Mouse (Mus musculus) layer of hippocampus, adult 11-12 months (tissue): ENCODE measurements around the gene Hoxc10.

Experiments
- DNase-seq: peaks from one replicate; pipeline ENCODE4 v3.0.0; 2022; ENCODE audit warnings: low spot score

The Hoxc10 gene

GRCm38 (mm10) chr15:103011928-103012486 lies 45.4 kb downstream of the Hoxc10 start:
- no peak for DNase-seq

DNA sequence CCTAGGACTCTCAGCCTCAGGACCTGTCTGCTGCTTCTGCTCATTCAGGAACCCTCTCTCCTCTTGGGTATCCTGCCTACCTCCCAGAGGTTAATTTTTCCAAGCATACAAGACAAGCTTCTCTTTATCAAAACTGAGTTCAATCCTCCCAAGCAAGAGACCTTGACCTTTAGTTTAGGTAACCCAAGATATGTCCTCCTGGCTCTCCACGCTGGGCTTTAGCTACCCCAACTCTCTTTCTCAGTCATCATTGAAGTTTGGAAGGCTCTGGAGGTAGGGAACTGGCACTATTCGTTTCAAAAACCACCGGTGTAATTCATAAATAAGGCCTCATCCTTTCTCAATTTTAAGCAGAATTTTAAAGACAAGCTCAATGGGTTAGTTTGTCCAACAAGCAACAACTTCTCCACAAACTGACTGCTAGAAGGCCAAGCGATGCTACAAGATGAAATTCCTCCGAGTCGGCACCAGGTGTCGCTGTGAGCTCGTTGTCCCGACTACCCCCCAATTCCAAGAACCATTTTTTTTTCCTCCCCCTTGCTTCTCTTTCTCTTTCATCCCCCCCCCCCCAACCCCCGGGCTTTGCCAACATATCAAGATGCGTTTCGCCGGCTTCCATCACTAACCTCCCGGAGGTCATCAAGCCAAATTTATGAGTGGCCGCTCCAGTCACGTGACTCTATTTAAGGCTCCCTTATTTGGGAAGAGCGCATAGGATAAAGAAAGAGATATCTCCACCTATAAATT lies 46.8 kb downstream of the Hoxc10 start:
- no peak for DNase-seq

GRCm38 (mm10) chr15:103014166-103015008 lies 47.8 kb downstream of the Hoxc10 start:
- DNase-seq = no peak

DNA sequence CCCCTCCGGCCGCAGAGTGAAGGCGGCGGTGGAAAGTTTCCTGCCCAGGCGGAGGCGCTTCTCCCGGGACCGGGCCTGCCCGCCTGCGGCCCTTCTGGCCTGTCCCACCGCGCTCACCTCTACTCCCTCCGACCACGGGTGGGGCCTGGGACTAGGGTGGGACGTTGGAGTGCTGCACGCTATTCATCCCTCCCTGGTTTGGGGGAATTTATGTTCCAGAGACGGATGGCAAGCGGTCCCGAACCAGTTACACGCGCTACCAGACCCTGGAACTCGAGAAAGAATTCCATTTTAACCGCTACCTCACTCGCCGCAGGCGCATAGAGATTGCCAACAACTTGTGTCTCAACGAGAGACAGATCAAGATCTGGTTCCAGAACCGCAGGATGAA lies 48.4 kb downstream of the Hoxc10 start:
- DNase-seq = no peak

DNA sequence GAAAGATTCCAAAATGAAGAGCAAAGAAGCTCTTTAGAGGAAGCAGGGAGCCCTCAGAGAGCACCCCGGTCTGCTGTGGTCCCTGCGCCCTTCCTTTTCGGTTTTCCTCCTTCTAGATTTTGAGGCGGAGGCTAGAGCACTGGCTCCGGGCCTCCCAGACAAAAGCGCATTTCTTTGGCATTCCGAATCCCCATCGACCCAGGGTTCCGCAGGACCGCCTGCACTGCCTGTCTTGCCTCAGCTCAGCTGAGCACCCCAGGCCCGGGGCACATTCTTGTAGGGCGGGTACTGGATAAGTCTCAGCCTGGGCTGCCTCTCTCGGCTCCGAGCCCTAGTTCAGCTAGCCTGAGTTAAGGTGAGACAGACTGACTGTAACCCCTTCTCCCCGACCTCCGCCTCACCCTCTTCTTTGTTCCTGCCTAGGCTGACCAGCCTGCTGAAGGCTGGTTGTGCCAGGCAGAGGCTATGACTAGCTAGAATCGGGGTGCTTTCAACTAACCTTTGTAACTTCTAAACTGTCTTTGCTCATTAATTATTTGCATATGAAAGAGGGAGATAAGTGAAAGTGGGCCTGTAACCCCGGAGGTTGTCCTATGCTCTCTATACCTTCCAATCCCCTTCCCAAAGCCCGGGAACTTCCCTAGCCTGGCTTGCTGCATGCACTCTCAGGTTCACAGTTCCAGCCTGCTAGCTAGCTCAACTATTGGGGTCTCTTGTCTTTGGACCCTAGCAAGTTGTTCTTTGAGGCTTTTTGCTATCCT lies 49.0 kb downstream of the Hoxc10 start:
- DNase-seq = no peak

DNA sequence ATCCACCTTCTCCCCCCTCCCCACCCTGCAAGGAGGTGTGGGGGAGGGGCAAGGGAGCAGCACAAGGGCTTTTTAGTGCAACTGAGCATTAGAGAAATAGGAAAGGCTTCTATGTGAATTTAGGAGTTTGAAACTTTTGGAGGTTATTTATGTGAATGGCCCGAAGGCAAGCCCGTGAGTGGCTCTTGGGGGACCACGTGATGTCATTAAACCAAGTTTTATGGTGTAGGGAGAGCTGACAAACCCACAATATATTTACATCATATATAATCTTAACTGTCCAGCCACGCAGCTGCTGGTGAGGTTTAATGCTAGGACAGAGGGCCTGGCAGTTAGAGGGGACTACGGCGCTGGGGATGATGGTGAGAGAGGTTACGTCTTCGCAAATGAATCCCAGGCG lies 52.0 kb downstream of the Hoxc10 start, which contains the start of gene Hoxc4:
Gene Hoxc4, plus strand, starts transcription at position 299 of the 400 bp plus-strand sequence.
- DNase-seq = no peak

- no peak for DNase-seq
These were observed 54.4 kb downstream of the Hoxc10 start for GRCm38 (mm10) chr15:103020899-103021418.
